Mouse (Mus musculus): ENCODE measurements around the gene Olfr867. TPM values are rescaled to one million over a fixed set of nuclear protein-coding genes. Genes with fewer than 3 reads are reported as not detected.

Olfr867 gene
- polyA plus RNA-seq, 1 experiment from 2014 or later, result not detected

Small RNA genes within 50 kb of the gene (microRNA-seq; reads per million reads assigned to microRNA genes)
- gene Gm26231 (ENCODE audit: borderline number of aligned reads), result not detected
- gene Gm44395 (ENCODE audit: borderline number of aligned reads), result not detected

Other genes with a start within 250 kb of the Olfr867 start
- not detected in 2 replicates for gene Olfr860, start 207.8 kb downstream of the Olfr867 start, polyA plus RNA-seq (2014; fragmentation: Nextera tagmentation; extraction: Ambion mirVana)
- gene Olfr862, start 169.6 kb downstream of the Olfr867 start, polyA plus RNA-seq (2014; fragmentation: Nextera tagmentation; extraction: Ambion mirVana), result not detected in 2 replicates
- 0.15 and 0.24 TPM in 2 replicates for gene Olfr77, start 140.7 kb downstream of the Olfr867 start, polyA plus RNA-seq (2014; fragmentation: Nextera tagmentation; extraction: Ambion mirVana)
- not detected in 2 replicates for gene Olfr866, start 29.5 kb downstream of the Olfr867 start, polyA plus RNA-seq (2014; fragmentation: Nextera tagmentation; extraction: Ambion mirVana)
- gene Olfr868, start 41.1 kb upstream of the Olfr867 start, polyA plus RNA-seq (2014; fragmentation: Nextera tagmentation; extraction: Ambion mirVana), result not detected in 2 replicates
- not detected in 2 replicates for gene Olfr869, start 71.4 kb upstream of the Olfr867 start, polyA plus RNA-seq (2014; fragmentation: Nextera tagmentation; extraction: Ambion mirVana)
- not detected in 2 replicates for gene Olfr870, start 116.5 kb upstream of the Olfr867 start, polyA plus RNA-seq (2014; fragmentation: Nextera tagmentation; extraction: Ambion mirVana)
- not detected in 2 replicates for gene Olfr871, start 154.6 kb upstream of the Olfr867 start, polyA plus RNA-seq (2014; fragmentation: Nextera tagmentation; extraction: Ambion mirVana)
- gene Olfr872, start 179.6 kb upstream of the Olfr867 start, polyA plus RNA-seq (2014; fragmentation: Nextera tagmentation; extraction: Ambion mirVana), result not detected in 2 replicates
- not detected in 2 replicates for gene Olfr39, start 224.8 kb upstream of the Olfr867 start, polyA plus RNA-seq (2014; fragmentation: Nextera tagmentation; extraction: Ambion mirVana)
- not detected in 2 replicates for gene Olfr873, start 241.0 kb upstream of the Olfr867 start, polyA plus RNA-seq (2014; fragmentation: Nextera tagmentation; extraction: Ambion mirVana)

Data from heart, embryonic 11.5 days (tissue).